Mouse (Mus musculus) adrenal gland, postnatal 36 days (tissue): ENCODE data around the gene Arfrp1. TPM values are rescaled to one million over a fixed set of nuclear protein-coding genes. Genes with fewer than 3 reads are reported as not detected.

Experiments used
- total RNA-seq, 2 experiments: library from RNA; stranded (reverse); gene quantifications; 2 replicates each; pipeline ENCODE4 v1.2.3; 2021

The Arfrp1 gene
- total RNA-seq, 2 experiments from 2014 or later: 38.9 to 45.5 TPM

Other genes starting within 250 kb of the Arfrp1 start
- gene Kcnq2, start 230.1 kb downstream of the Arfrp1 start, total RNA-seq: 1 to 10 TPM; 3.2 to 4.4 TPM
- gene Eef1a2, start 208.4 kb downstream of the Arfrp1 start, total RNA-seq: 10 to 100 TPM; 33.0 to 40.3 TPM
- gene Ppdpf, start 178.2 kb downstream of the Arfrp1 start, total RNA-seq: 10 to 100 TPM; 76.6 to 81.8 TPM
- not detected for gene Ptk6, start 162.6 kb downstream of the Arfrp1 start, total RNA-seq
- under 1 TPM; 0.53 to 0.66 TPM for gene Srms, start 152.2 kb downstream of the Arfrp1 start, total RNA-seq
- not detected for gene Fndc11, start 145.4 kb downstream of the Arfrp1 start, total RNA-seq
- gene Helz2, start 123.4 kb downstream of the Arfrp1 start, total RNA-seq: 10 to 100 TPM; 19.3 to 28.7 TPM
- 10 to 100 TPM; 14.5 to 22.0 TPM for gene Gmeb2, start 77.4 kb downstream of the Arfrp1 start, total RNA-seq
- 10 to 100 TPM; 10.3 to 11.7 TPM for gene Stmn3, start 50.9 kb downstream of the Arfrp1 start, total RNA-seq
- gene Rtel1, start 45.7 kb downstream of the Arfrp1 start, total RNA-seq: 10 to 100 TPM; 26.5 to 32.1 TPM
- gene Zgpat, start 476 bp downstream of the Arfrp1 start, total RNA-seq: 10 to 100 TPM; 34.8 to 47.3 TPM
- gene Lime1, start 14.7 kb upstream of the Arfrp1 start, total RNA-seq: 10 to 100 TPM; 13.4 to 18.1 TPM
- 10 to 100 TPM; 16.7 to 17.5 TPM for gene Zbtb46, start 94.0 kb upstream of the Arfrp1 start, total RNA-seq
- not detected for gene Abhd16b, start 127.8 kb upstream of the Arfrp1 start, total RNA-seq
- 100 to 1,000 TPM; 104 to 114 TPM for gene Tpd52l2, start 131.7 kb upstream of the Arfrp1 start, total RNA-seq
- 10 to 100 TPM; 92.9 to 93.7 TPM for gene Dnajc5, start 155.1 kb upstream of the Arfrp1 start, total RNA-seq
- 10 to 100 TPM; 77.0 to 79.8 TPM for gene Uckl1, start 219.5 kb upstream of the Arfrp1 start, total RNA-seq
- 10 to 100 TPM; 61.8 to 66.9 TPM for gene Prpf6, start 226.5 kb upstream of the Arfrp1 start, total RNA-seq
- gene Zfp512b, start 227.4 kb upstream of the Arfrp1 start, total RNA-seq: 10 to 100 TPM; 43.1 to 61.3 TPM
- 10 to 100 TPM; 13.8 to 14.7 TPM for gene Samd10, start 233.8 kb upstream of the Arfrp1 start, total RNA-seq